Mouse (Mus musculus) 3T3-L1 (cell line): Measurements from ENCODE around the gene Gorasp1.

Experiments
- DNase-seq: peaks from one replicate; pipeline ENCODE4 v3.0.0-alpha.2; 2015; ENCODE audit warnings: low read depth, low spot score

Gorasp1 gene

GRCm38 (mm10) chr9:119926497-119926896, 10.9 kb downstream of the Gorasp1 start:
- no peak for DNase-seq

- no peak for DNase-seq
These were observed 11.6 kb downstream of the Gorasp1 start for GRCm38 (mm10) chr9:119925729-119926128.

GRCm38 (mm10) chr9:119925120-119925657, 12.2 kb downstream of the Gorasp1 start:
- DNase-seq, result no peak

GRCm38 (mm10) chr9:119923462-119923861, 13.9 kb downstream of the Gorasp1 start:
- DNase-seq, result no peak

GRCm38 (mm10) chr9:119919858-119920257, 17.5 kb downstream of the Gorasp1 start:
- DNase-seq, result no peak

- peak; percentile 38 for DNase-seq
These were observed 24.1 kb downstream of the Gorasp1 start for GRCm38 (mm10) chr9:119913087-119913838.

GRCm38 (mm10) chr9:119909931-119910330, 27.4 kb downstream of the Gorasp1 start:
- no peak for DNase-seq

GRCm38 (mm10) chr9:119908708-119909107, 28.7 kb downstream of the Gorasp1 start:
- no peak for DNase-seq

- no peak for DNase-seq
These were observed 34.8 kb downstream of the Gorasp1 start for GRCm38 (mm10) chr9:119902410-119903151.

- no peak for DNase-seq
These were observed 37.9 kb downstream of the Gorasp1 start for GRCm38 (mm10) chr9:119899446-119899845.

- peak; percentile 39 for DNase-seq
These were observed 42.2 kb downstream of the Gorasp1 start for GRCm38 (mm10) chr9:119895040-119895721.

GRCm38 (mm10) chr9:119894339-119895009, 42.9 kb downstream of the Gorasp1 start, which contains the start of gene Wdr48:
TSS of gene Wdr48 (plus strand) at chr9:119894878.
- peak; percentile 99 for DNase-seq

GRCm38 (mm10) chr9:119893881-119894280, 43.5 kb downstream of the Gorasp1 start:
- no peak for DNase-seq

- DNase-seq, result peak; percentile 60
These were observed 46.7 kb downstream of the Gorasp1 start for GRCm38 (mm10) chr9:119890692-119891091.

GRCm38 (mm10) chr9:119889446-119889845, 47.9 kb downstream of the Gorasp1 start:
- no peak for DNase-seq

GRCm38 (mm10) chr9:119888843-119889246, 48.5 kb downstream of the Gorasp1 start:
- DNase-seq, result no peak

GRCm38 (mm10) chr9:119887144-119887901, 50.0 kb downstream of the Gorasp1 start:
- DNase-seq, result peak; percentile 13
